Mouse (Mus musculus) hindbrain, postnatal 0 days (tissue): ENCODE results near the gene Slc2a10. TPM values are rescaled to one million over a fixed set of nuclear protein-coding genes. Genes with fewer than 3 reads are reported as not detected.
A peak's percentile ranks its signal among the peaks of the same experiment; 100 is the strongest.

Source experiments
- ATAC-seq: fragments of 200-750 bp; cut with Nextera tagmentation; 2 replicates; pipeline ENCODE4 v1.8.0; 2017; ENCODE audit warnings: mild to moderate bottlenecking, moderate TSS enrichment, moderate library complexity
- DNase-seq: peaks from one replicate; pipeline ENCODE4 v3.0.0-alpha.2; 2015; ENCODE audit warnings: low spot score
- H3K27ac ChIP-seq: fragments of 300-500 bp; sonication (generic); 2 replicates; pipeline ENCODE4 v1.5.1; 2014; ENCODE audit warnings: mild to moderate bottlenecking
- H3K27me3 ChIP-seq: fragments of 300-500 bp; sonication (generic); 2 replicates; pipeline ENCODE4 v1.6.1; 2014; ENCODE audit warnings: low read length, mixed read lengths; ENCODE audit not compliant: insufficient read depth
- H3K36me3 ChIP-seq: fragments of 300-500 bp; sonication (generic); 2 replicates; pipeline ENCODE4 v1.6.1; 2014; ENCODE audit warnings: low read length, mixed read lengths; ENCODE audit not compliant: insufficient read depth
- H3K4me1 ChIP-seq: fragments of 300-500 bp; sonication (generic); 2 replicates; pipeline ENCODE4 v1.6.1; 2014; ENCODE audit warnings: antibody characterized with exemption, low read length, mixed read lengths; ENCODE audit not compliant: insufficient read depth
- H3K4me2 ChIP-seq: fragments of 300-500 bp; sonication (generic); 2 replicates; pipeline ENCODE4 v1.6.1; 2014; ENCODE audit warnings: low read depth, mild to moderate bottlenecking, low read length, moderate library complexity, mixed read lengths
- H3K4me3 ChIP-seq: fragments of 300-500 bp; sonication (generic); 2 replicates; pipeline ENCODE4 v1.5.1; 2014; ENCODE audit warnings: low read length
- H3K9ac ChIP-seq: fragments of 300-500 bp; sonication (generic); replicated peaks from 2 replicates; pipeline ENCODE4 v1.6.1; 2014; ENCODE audit warnings: mild to moderate bottlenecking, low read length, moderate library complexity, mixed read lengths
- H3K9me3 ChIP-seq: fragments of 300-500 bp; sonication (generic); 2 replicates; pipeline ENCODE4 v1.6.1; 2016; ENCODE audit warnings: low read length, mixed read lengths
- CTCF ChIP-seq: IDR thresholded peaks from 2 replicates; pipeline ENCODE4 v1.5.1; 2016; ENCODE audit warnings: antibody characterized with exemption, control low read depth, low read depth
- WGBS: fragments of 180-500 bp; shearing (Covaris S2); extraction: QIAGEN DNeasy Blood & Tissue Kit; methylation state at CpG from one replicate; pipeline ENCODE4 v1.1.7; 2014; 5-methylcytosine and 5-hydroxymethylcytosine counted together
- polyA plus RNA-seq: library from polyadenylated mRNA; unstranded; fragments of >200 nt; fragmentation: Nextera tagmentation; extraction: Ambion mirVana; gene quantifications from 2 replicates; pipeline ENCODE4 v1.2.1, GENCODE M21; 2015
- total RNA-seq: library from RNA; depleted of rRNA; stranded (reverse); fragments of >200 nt; gene quantifications from 2 replicates; pipeline ENCODE4 v1.2.3, GENCODE M21; 2014

The Slc2a10 gene
- total and polyA plus RNA-seq, 2 experiments from 2014 or later = 2.8 to 4.5 TPM

DNA sequence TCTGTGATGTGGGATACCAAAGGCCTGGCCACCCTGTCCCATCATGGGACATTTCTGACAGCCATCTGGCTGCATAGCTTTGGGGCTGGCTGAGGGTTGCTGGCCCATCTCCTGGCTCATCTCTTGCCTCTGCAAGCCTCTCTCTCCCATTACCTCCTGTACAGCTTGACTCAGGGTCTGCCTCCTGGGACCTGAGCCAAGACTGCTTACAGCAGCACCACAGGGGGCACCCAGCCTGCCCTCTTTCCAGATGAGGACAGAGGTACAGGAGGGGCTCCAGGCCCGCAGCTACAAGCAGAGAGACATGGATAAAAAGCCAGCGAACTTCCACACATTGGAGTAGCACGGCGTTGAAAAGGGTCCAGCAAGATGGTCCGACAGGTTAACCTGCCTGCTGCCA lies 17.2 kb upstream of the Slc2a10 start:
- Histone ChIP-seq H3K36me3 (peaks cover 19% of the 10 kb centered on the region; the same call in 1 of the 2 replicates), H3K4me1 (peaks cover 5% of the 10 kb centered on the region; the same call in 1 of the 2 replicates), H3K4me3 (no peak overlapping the region), H3K9ac (peak overlapping the region; percentile 24; the same call in 1 of the 2 replicates), H3K4me2 (no peak overlapping the region), H3K27ac (0 out of 2 replicates have a peak overlapping the region, but pooled peaks have one; percentile 26), H3K27me3 (no peaks in the 10 kb centered on the region), H3K9me3 (no peaks in the 10 kb centered on the region)
- ATAC-seq (no peak), DNase-seq (peak; percentile 25)
- WGBS = 62% methylated on average over 5 of the region's 5 CpGs
- TF ChIP-seq CTCF = no peak

DNA sequence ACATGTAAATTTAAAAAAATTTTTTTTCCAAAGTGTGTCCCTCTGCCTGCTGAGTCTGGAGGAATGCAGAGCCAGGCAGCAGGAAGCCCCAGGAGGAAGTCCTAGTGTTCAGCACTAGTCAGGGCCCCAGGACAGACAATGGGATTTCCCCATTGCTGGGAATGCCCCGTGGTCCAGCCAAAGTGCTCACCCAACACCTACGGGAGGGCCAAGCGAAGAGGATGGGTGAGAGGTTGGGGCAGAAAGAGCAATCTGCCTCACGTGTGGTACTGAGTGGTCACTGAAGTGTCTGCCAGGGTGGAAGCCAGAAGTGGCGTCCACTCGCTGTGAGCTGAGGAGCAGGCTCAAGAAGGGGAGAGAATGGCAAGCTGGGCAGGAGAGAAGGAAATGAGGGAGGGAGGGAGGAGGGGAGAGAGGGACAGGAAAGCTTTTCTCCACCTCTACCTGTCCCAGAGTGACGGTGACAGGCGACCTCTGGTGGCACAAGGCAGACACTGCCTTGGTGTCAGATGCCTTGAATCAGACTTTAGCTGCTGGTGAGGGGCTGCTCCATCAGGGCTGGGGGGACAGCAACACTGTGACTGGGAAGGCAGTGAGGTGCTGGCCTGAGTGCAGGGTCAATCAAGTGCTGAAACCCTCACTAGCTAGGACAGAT lies 16.6 kb upstream of the Slc2a10 start:
- Histone ChIP-seq H3K27ac (peak overlapping the region; percentile 26; the same call in 1 of the 2 replicates), H3K4me2 (no peak overlapping the region), H3K27me3 (no peaks in the 10 kb centered on the region), H3K9me3 (no peaks in the 10 kb centered on the region), H3K4me1 (peaks cover 5% of the 10 kb centered on the region; the same call in 1 of the 2 replicates), H3K9ac (no peak overlapping the region; the same call in 1 of the 2 replicates), H3K4me3 (no peak overlapping the region), H3K36me3 (peaks cover 19% of the 10 kb centered on the region; the same call in 1 of the 2 replicates)
- WGBS = 14% methylated on average over 8 of the region's 8 CpGs
- TF ChIP-seq CTCF = peak; percentile 99
- peak; percentile 76 for ATAC-seq
- peak; percentile 80 for DNase-seq

DNA sequence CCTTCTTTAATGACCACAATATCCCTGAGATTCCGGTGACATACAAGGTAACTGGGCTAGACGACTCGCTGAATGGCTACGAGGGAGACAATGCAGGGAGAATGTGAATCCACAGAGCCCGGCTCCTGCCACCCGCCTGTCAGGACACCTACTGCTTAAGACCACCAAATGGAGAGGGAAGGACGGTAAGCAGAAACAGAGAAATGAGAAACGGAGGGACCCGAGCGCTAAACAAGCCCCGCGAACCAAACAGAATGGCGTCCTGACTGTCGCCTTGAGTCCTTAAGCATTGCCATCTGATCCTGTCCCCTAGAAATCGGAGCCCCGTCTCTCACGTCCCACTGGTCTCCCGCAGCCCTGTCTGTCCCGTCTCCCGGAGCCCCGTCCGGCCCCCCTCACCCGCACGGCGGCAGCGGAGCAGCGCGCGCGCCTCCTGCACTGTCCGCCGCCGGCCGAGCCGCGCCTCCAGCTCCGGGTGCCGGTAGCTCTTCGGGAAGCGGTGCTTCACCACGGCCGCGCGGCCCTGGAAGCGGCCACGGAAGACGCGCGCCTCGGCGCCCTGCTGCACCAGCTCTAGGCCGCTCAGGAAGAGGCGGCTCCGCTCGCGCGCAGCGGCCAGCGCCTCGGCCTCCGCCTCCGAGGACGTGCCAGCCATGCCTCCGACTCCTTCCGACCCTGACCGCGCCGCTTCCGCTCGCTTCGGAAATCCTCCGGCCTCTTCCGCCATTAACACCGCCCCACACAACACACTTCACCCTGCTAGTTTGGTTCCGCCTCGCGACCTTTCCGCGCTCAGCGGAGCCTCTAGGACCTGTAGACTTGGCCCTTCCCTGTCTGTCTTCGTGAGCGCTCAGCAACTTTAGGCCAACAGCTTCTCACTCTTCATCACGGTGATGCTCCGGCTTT lies 10.7 kb upstream of the Slc2a10 start, which contains the start of gene Trp53rka:
TSS of gene Trp53rka (minus strand) at position 677 of the 906 bp plus-strand sequence.
- no peak for TF ChIP-seq CTCF
- Histone ChIP-seq H3K4me1 (peaks cover 3% of the 10 kb centered on the region; the same call in 1 of the 2 replicates), H3K4me3 (peak within 1 kb of the TSS; percentile 67), H3K4me2 (peak within 1 kb of the TSS; percentile 87), H3K9ac (peak within 1 kb of the TSS; percentile 83), H3K36me3 (peaks cover 19% of the 10 kb centered on the region; the same call in 1 of the 2 replicates), H3K9me3 (no peaks in the 10 kb centered on the region), H3K27me3 (no peaks in the 10 kb centered on the region), H3K27ac (peak within 1 kb of the TSS; percentile 89)
- under 1% methylated on average over 66 of the region's 84 CpGs for WGBS
- ATAC-seq (peak; percentile 90), DNase-seq (peak; percentile 90)

DNA sequence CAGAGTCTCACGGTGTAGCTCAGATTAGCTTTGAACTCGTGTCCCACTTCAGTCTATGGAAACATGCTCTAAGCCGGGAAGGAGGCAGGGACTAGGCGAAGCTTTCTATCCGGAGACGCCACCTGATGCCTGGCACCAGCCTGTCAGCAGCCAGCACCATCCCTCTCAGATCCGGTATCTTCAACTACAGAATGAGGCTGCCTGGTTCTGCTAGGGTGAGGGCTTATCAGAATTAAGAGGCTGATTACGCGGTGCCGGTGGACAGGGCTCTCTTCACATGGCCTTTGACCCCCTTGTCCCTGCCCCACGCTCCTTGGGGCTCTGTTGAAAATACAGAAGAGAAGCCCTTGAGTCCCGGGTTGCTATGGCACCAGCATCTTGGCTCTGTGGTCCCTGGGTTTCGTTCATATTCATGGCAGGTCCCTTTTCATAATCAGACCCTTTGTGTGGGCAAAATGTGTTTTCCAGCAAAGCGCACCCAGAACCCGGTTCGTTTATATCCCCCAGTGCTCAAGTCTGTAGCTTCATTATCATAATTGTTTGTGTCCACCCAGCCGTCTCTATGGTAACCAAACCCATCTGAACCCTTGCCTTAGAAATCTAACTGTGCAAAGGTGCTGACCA lies 9.9 kb upstream of the Slc2a10 start:
- peaks cover 3% of the 10 kb centered on the region; the same call in 1 of the 2 replicates for H3K4me1 ChIP-seq
- H3K27ac ChIP-seq = peak overlapping the region; percentile 89
- H3K36me3 ChIP-seq = peaks cover 13% of the 10 kb centered on the region; the same call in 1 of the 2 replicates
- no peak for TF ChIP-seq CTCF
- H3K9ac ChIP-seq = peak overlapping the region; percentile 83
- 3% methylated on average over 17 of the region's 17 CpGs for WGBS
- H3K4me3 ChIP-seq = peak overlapping the region; percentile 67
- ATAC-seq (peak; percentile 65), DNase-seq (peak; percentile 79)
- no peaks in the 10 kb centered on the region for H3K27me3 ChIP-seq
- peak overlapping the region; percentile 87 for H3K4me2 ChIP-seq
- H3K9me3 ChIP-seq = no peaks in the 10 kb centered on the region

DNA sequence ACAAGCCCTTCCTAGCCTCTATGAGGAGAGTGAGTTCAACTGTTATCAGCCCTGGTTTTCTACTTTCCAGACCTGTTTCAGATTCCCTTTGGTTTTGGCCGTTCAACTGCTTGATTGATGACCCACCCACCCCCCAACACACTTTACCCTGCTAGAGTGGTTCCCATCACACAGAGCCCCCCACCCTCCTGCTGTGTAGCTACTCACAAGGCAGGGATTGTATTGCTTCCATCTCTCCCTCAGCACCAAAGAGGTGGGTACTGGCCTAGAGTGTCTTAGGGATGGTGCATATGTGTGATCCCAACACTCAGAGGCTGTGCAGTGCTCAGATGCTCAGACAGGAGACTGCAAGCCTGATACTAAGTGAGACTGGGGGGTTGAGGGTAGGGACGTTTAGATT lies 9.1 kb upstream of the Slc2a10 start:
- Histone ChIP-seq H3K4me1 (peaks cover 3% of the 10 kb centered on the region; the same call in 1 of the 2 replicates), H3K4me3 (no peak overlapping the region), H3K9me3 (no peaks in the 10 kb centered on the region), H3K4me2 (peak overlapping the region; percentile 87; the same call in 1 of the 2 replicates), H3K36me3 (peaks cover 5% of the 10 kb centered on the region; the same call in 1 of the 2 replicates), H3K27me3 (no peaks in the 10 kb centered on the region), H3K27ac (peak overlapping the region; percentile 89), H3K9ac (no peak overlapping the region)
- no peak for TF ChIP-seq CTCF
- DNase-seq (no peak), ATAC-seq (no peak)
- 28% methylated on average over 2 of the region's 2 CpGs for WGBS

DNA sequence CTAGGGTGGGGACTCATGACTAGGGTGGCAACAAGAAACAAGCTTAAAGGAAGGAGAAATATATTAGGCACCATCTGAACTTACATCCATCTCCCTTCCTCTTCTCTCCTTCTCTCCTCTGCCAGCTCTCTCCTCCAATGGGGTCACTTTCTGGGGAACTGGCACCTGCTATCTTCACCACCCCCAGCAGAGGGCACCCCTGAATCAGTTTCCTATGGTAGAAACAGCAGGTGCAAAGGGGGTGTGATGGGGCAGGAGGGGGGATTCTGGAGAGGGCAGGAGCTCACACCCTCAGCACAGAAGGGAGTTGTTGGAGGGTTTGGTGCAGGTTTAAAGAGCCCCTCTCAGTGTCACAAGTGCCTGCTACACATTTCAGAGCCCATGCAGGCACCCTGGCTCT lies 7.3 kb upstream of the Slc2a10 start:
- H3K9ac ChIP-seq = no peak overlapping the region
- peak; percentile 65 for TF ChIP-seq CTCF
- no peak overlapping the region for H3K27ac ChIP-seq
- no peak overlapping the region for H3K4me2 ChIP-seq
- H3K4me1 ChIP-seq = peaks cover 3% of the 10 kb centered on the region; the same call in 1 of the 2 replicates
- no peak for ATAC-seq
- H3K36me3 ChIP-seq = no peaks in the 10 kb centered on the region
- H3K9me3 ChIP-seq = no peaks in the 10 kb centered on the region
- H3K27me3 ChIP-seq = no peaks in the 10 kb centered on the region
- DNase-seq = peak; percentile 48
- H3K4me3 ChIP-seq = no peak overlapping the region
